Mouse (Mus musculus) Patski (cell line): Measurements from ENCODE around the gene Zfp273. TPM values are rescaled to one million over a fixed set of nuclear protein-coding genes. Genes with fewer than 3 reads are reported as not detected.
"Not testable (repeated sequence)": the region's sequence is repeated elsewhere in the genome, so short reads cannot be mapped to it uniquely, and the experiment has no call there.

Experiments
- ATAC-seq: fragments of 100-300 bp; one replicate; pipeline ENCODE4 v1.8.0; 2021
- CTCF ChIA-PET: fragments of 350-600 bp; sonication (Branson Sonifier 250); formaldehyde crosslinking; loops from one replicate; lab custom pipeline; 2022; ENCODE audit warnings: inconsistent platforms; lab: Charles Lee
- POLR2A ChIA-PET: fragments of 350-600 bp; sonication (Branson Sonifier 250); formaldehyde crosslinking; loops from one replicate; lab custom pipeline; 2022; ENCODE audit warnings: antibody characterized with exemption, inconsistent platforms; lab: Charles Lee
- DNase-seq: peaks from one replicate; pipeline ENCODE4 v3.0.0-alpha.2; 2011; ENCODE audit warnings: low read depth, low spot score
- H3K27me3 ChIP-seq: fragments of 371-371 bp; one replicate; pipeline ENCODE4 v1.5.1; 2021
- CTCF ChIP-seq: fragments of 100-300 bp; IDR thresholded peaks from one replicate; pipeline ENCODE4 v1.5.1; 2021
- in situ Hi-C: fragments of 300-500 bp; cut with MboI; formaldehyde crosslinking; loops from 3 replicates; pipeline ENCODE4 v1.11.1; 2018; ENCODE audit warnings: low pct_unique_long_range_greater_than_20kb, mixed read lengths
- polyA plus RNA-seq: library from polyadenylated mRNA; unstranded; gene quantifications from one replicate; pipeline ENCODE4 v1.2.3, GENCODE M21; 2021

Gene Zfp273
- polyA plus RNA-seq, 1 experiment from 2014 or later: 3.6 TPM

DNA sequence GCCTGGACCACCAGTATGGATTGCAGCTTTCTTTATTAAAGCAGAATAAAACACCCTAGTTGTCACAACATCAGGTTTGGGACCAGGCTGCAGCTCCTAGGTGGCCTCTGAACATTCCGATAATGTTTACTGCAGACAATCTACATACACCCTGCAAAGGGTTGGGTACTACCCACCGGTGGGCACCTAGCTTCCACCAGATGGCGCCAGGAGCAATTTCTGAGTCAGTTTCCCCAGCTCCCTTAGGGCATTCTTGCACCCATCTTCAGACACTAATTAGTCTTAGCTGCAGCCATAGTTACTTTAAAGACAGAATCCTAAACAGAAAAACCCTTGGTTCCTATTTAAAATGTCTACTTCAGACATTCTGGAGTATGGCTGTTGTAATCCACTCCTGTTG lies 54.4 kb downstream of the Zfp273 start:
- no peak for DNase-seq
- POLR2A ChIA-PET: no interaction called here
- peak; percentile 65 for TF ChIP-seq CTCF
- CTCF ChIA-PET: interaction anchor here (0.9 to 2.3 kb wide), 2 partner anchors 13 to 15 kb away, joined by 3 to 11 read pairs; no protein-coding TSS in a partner anchor
- in situ Hi-C loops: no loop called here
- ATAC-seq: no peak
- H3K27me3 ChIP-seq: no peaks in the 10 kb centered on the region

DNA sequence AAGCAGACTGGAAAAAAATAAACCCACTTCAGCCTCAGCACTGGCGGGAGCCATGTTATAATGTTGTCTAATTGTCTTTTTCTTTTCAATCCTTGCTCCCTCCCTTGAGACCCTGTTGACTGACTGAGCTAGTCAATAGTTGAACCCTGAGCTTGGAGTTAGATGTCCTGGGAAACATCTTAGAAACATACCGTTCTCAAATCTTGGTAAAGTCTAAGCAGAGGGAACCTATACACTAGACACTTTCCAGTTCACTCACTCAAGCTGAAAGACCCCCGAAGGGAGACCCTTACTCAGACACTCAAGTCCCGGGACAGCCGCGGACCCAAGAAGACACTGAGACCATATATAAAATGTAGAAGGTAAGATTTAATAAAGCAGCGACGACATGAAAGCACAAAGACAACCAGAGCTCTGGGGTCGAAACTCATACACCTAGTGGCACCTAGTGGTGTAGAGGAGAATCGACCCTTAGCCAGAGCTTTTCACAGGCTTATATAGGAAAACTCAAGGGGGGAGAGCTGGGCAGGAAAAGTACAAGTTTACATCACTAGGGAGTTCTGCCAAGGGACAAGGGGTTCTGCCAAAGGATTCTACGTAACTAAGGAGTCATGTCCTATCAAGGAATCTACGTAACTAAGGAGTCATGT lies 62.6 kb downstream of the Zfp273 start:
- DNase-seq, CTCF ChIA-PET, POLR2A ChIA-PET, in situ Hi-C loops, ATAC-seq: not testable (repeated sequence)
- peaks cover 18% of the 10 kb centered on the region for H3K27me3 ChIP-seq

Other genes with a start within 250 kb of the Zfp273 start
- gene Zfp729b, start 204.0 kb upstream of the Zfp273 start, polyA plus RNA-seq: 7.5 TPM
- gene Gm49345, start 176.0 kb upstream of the Zfp273 start, polyA plus RNA-seq: 1.2 TPM
- 4.4 TPM for gene Zfp729a, start 175.9 kb upstream of the Zfp273 start, polyA plus RNA-seq
- 6.8 TPM for gene Zfp738, start 126.7 kb upstream of the Zfp273 start, polyA plus RNA-seq
- gene Zfp65, start 84.6 kb upstream of the Zfp273 start, polyA plus RNA-seq: 11.8 TPM
- gene Zfp85, start 58.5 kb upstream of the Zfp273 start, polyA plus RNA-seq: 3.2 TPM
- 1.2 TPM for gene Zfp493, start 34.0 kb upstream of the Zfp273 start, polyA plus RNA-seq
- 0.23 TPM for gene Gm10037, start 17.4 kb downstream of the Zfp273 start, polyA plus RNA-seq
- 0.14 TPM for gene BC048507, start 49.6 kb downstream of the Zfp273 start, polyA plus RNA-seq